Mouse (Mus musculus): Measurements from ENCODE around the gene Ifnk. TPM values are rescaled to one million over a fixed set of nuclear protein-coding genes. Genes with fewer than 3 reads are reported as not detected.

Gene Ifnk
- not detected for total RNA-seq (2021)
- long read RNA-seq, experiment 1, result 0 reads
- long read RNA-seq, experiment 2, result 0 reads

- DNase-seq, result no peak
These were observed at the start of gene Ifnk for GRCm38 (mm10) chr4:35151756-35152155. Ifnk (plus strand) TSS chr4:35152056.

GRCm38 (mm10) chr4:35105115-35105773 is 46.6 kb upstream of the Ifnk start:
- DNase-seq, result no peak

- no peak for DNase-seq
These were observed 39.4 kb upstream of the Ifnk start for GRCm38 (mm10) chr4:35112452-35112851.

GRCm38 (mm10) chr4:35113516-35114248 is 38.2 kb upstream of the Ifnk start:
- no peak for DNase-seq

- no peak for DNase-seq
These were observed 36.9 kb upstream of the Ifnk start for GRCm38 (mm10) chr4:35114950-35115349.

GRCm38 (mm10) chr4:35115933-35116332 is 35.9 kb upstream of the Ifnk start:
- no peak for DNase-seq

- DNase-seq, result no peak
These were observed 34.7 kb upstream of the Ifnk start for GRCm38 (mm10) chr4:35117144-35117543.

- no peak for DNase-seq
These were observed 33.0 kb upstream of the Ifnk start for GRCm38 (mm10) chr4:35118851-35119250.

GRCm38 (mm10) chr4:35120159-35120558 is 31.7 kb upstream of the Ifnk start:
- DNase-seq, result no peak

GRCm38 (mm10) chr4:35120575-35120974 is 31.3 kb upstream of the Ifnk start:
- no peak for DNase-seq

- DNase-seq, result no peak
These were observed 30.8 kb upstream of the Ifnk start for GRCm38 (mm10) chr4:35121060-35121459.

GRCm38 (mm10) chr4:35123087-35123486 is 28.8 kb upstream of the Ifnk start:
- no peak for DNase-seq

- DNase-seq, result no peak
These were observed 27.8 kb upstream of the Ifnk start for GRCm38 (mm10) chr4:35124027-35124426.

- no peak for DNase-seq
These were observed 26.5 kb upstream of the Ifnk start for GRCm38 (mm10) chr4:35125299-35125777.

- DNase-seq, result no peak
These were observed 25.1 kb upstream of the Ifnk start for GRCm38 (mm10) chr4:35126776-35127175.

- DNase-seq, result no peak
These were observed 24.1 kb upstream of the Ifnk start for GRCm38 (mm10) chr4:35127759-35128158.

- DNase-seq, result peak; percentile 12 to 52
These were observed 21.4 kb upstream of the Ifnk start for GRCm38 (mm10) chr4:35130411-35130948.

- DNase-seq, result peak in 1 of 2 experiments; percentile 25
These were observed 20.3 kb upstream of the Ifnk start for GRCm38 (mm10) chr4:35131592-35131991.

GRCm38 (mm10) chr4:35133411-35133810 is 18.4 kb upstream of the Ifnk start:
- no peak for DNase-seq

- no peak for DNase-seq
These were observed 16.8 kb upstream of the Ifnk start for GRCm38 (mm10) chr4:35134846-35135611.

GRCm38 (mm10) chr4:35135806-35136205 is 16.1 kb upstream of the Ifnk start:
- DNase-seq, result no peak

- no peak for DNase-seq
These were observed 14.9 kb upstream of the Ifnk start for GRCm38 (mm10) chr4:35136996-35137395.

GRCm38 (mm10) chr4:35138077-35138476 is 13.8 kb upstream of the Ifnk start:
- DNase-seq, result no peak

All from heart, adult 18-20 months (tissue).